Mouse (Mus musculus) brain, embryonic 14.5 days (tissue): Measurements from ENCODE around the gene Dlg1.

Experiments
- CTCF ChIP-seq: fragments of 200-500 bp; IDR thresholded peaks from 2 replicates; pipeline ENCODE4 v1.5.1; 2012; ENCODE audit warnings: inconsistent platforms, mild to moderate bottlenecking, moderate library complexity, borderline replicate concordance; ENCODE audit not compliant: insufficient read depth, insufficient read length; ENCODE audit errors: extremely low read depth
- POLR2A ChIP-seq: fragments of 200-500 bp; IDR thresholded peaks from 2 replicates; pipeline ENCODE4 v1.6.1; 2012; ENCODE audit warnings: mild to moderate bottlenecking, inconsistent platforms, borderline replicate concordance; ENCODE audit not compliant: poor library complexity, insufficient read depth, insufficient read length, severe bottlenecking; ENCODE audit errors: extremely low read depth

- TF ChIP-seq CTCF (no peak), POLR2A (no peak)
Observed at GRCm38 (mm10) chr16:31896971-31897774, 233.9 kb downstream of the Dlg1 start.
